Mouse (Mus musculus) lung, adult 2 months (tissue): Measurements from ENCODE around the gene Sectm1b.

Source experiments
- CTCF ChIP-seq: fragments of 200-500 bp; IDR thresholded peaks from 2 replicates; pipeline ENCODE4 v1.5.1; 2011; ENCODE audit warnings: mild to moderate bottlenecking, low read length, control low read depth; ENCODE audit not compliant: insufficient read depth
- POLR2A ChIP-seq: fragments of 200-500 bp; IDR thresholded peaks from 2 replicates; pipeline ENCODE4 v1.6.1; 2011; ENCODE audit warnings: low read depth, mild to moderate bottlenecking, control low read depth, low read length, borderline replicate concordance; ENCODE audit errors: extremely low read depth

- TF ChIP-seq CTCF (no peak), POLR2A (no peak)
These were observed 24.8 kb downstream of the Sectm1b start for GRCm38 (mm10) chr11:121038366-121039240.
